Comparison of ENCODE assay signal across 11 mouse cellular contexts in genomic region chr13:51569685-51570068, GRCm38 (mm10). TPM values are rescaled to one million over a fixed set of nuclear protein-coding genes. Genes with fewer than 3 reads are reported as not detected.
DNase-seq lines count a peak whose midpoint lies in the region; ATAC-seq lines count a peak whose summit lies in the region.
"Had no signal": no experiment of that assay in that cellular context is flagged by ENCODE, and none has a peak within 500 bp of the region (broad histone marks: within the 10 kb centered on the region; RNA-seq: fewer than 3 reads in every experiment).

No protein-coding gene starts in this region.

- H3K36me3 ChIP-seq in heart, embryonic 12.5 days, result no peaks in the 10 kb centered on the region
- no peaks in the 10 kb centered on the region for H3K36me3 ChIP-seq in embryonic facial prominence, embryonic 11.5 days (replicated peaks; ENCODE audit: control insufficient read depth, insufficient read depth, low read depth, low read length)
- H3K36me3 ChIP-seq in hindbrain, embryonic 11.5 days (ENCODE audit: control insufficient read depth, insufficient read depth, low read length), result no peaks in the 10 kb centered on the region
- no peaks in the 10 kb centered on the region for H3K36me3 ChIP-seq in midbrain, embryonic 14.5 days (ENCODE audit: control insufficient read depth, insufficient read depth, low read length)

- H3K27me3 ChIP-seq in heart, embryonic 12.5 days (replicated peaks), result peaks cover 46% of the 10 kb centered on the region
- H3K27me3 ChIP-seq in embryonic facial prominence, embryonic 11.5 days (ENCODE audit: control insufficient read depth, insufficient read depth, low read length), result peaks cover 35% of the 10 kb centered on the region
- H3K27me3 ChIP-seq in hindbrain, embryonic 11.5 days (ENCODE audit: control insufficient read depth, insufficient read depth, low read length), result peaks cover 24% of the 10 kb centered on the region
- peaks cover 22% of the 10 kb centered on the region for H3K27me3 ChIP-seq in midbrain, embryonic 14.5 days (ENCODE audit: control insufficient read depth, insufficient read depth, low read length)

- 3% methylated on average over 7 of the region's 7 CpGs for WGBS in heart, embryonic 12.5 days
- 2% methylated on average over 7 of the region's 7 CpGs for WGBS in embryonic facial prominence, embryonic 11.5 days
- WGBS in hindbrain, embryonic 11.5 days, result under 1% methylated on average over 7 of the region's 7 CpGs
- under 1% methylated on average over 7 of the region's 7 CpGs for WGBS in midbrain, embryonic 14.5 days

- H3K27ac ChIP-seq in heart, embryonic 12.5 days (ENCODE audit: poor library complexity, severe bottlenecking), result no peak overlapping the region
- H3K27ac ChIP-seq in embryonic facial prominence, embryonic 11.5 days (replicated peaks; ENCODE audit: low read depth, low read length), result no peak overlapping the region
- peak overlapping the region; percentile 72 for H3K27ac ChIP-seq in hindbrain, embryonic 11.5 days (ENCODE audit: low read depth, low read length)
- peak overlapping the region; percentile 66 for H3K27ac ChIP-seq in midbrain, embryonic 14.5 days (replicated peaks; ENCODE audit: low read depth, low read length)

- no peak overlapping the region for H3K9ac ChIP-seq in heart, embryonic 12.5 days
- H3K9ac ChIP-seq in embryonic facial prominence, embryonic 11.5 days (replicated peaks; ENCODE audit: low read length), result no peak overlapping the region
- H3K9ac ChIP-seq in hindbrain, embryonic 11.5 days (ENCODE audit: low read depth, low read length), result no peak overlapping the region
- H3K9ac ChIP-seq in midbrain, embryonic 14.5 days (replicated peaks; ENCODE audit: low read length), result peak overlapping the region; percentile 23; the same call in 1 of the 2 replicates

- H3K4me1 ChIP-seq in heart, embryonic 12.5 days (replicated peaks), result peaks cover 38% of the 10 kb centered on the region
- H3K4me1 ChIP-seq in embryonic facial prominence, embryonic 11.5 days (ENCODE audit: control insufficient read depth, insufficient read depth, low read length), result peaks cover 6% of the 10 kb centered on the region
- peaks cover 18% of the 10 kb centered on the region for H3K4me1 ChIP-seq in hindbrain, embryonic 11.5 days (replicated peaks; ENCODE audit: control insufficient read depth, insufficient read depth, low read length)
- peaks cover 41% of the 10 kb centered on the region for H3K4me1 ChIP-seq in midbrain, embryonic 14.5 days (ENCODE audit: control insufficient read depth, insufficient read depth, low read length)

- DNase-seq in heart, postnatal 4 days, result no peak
- DNase-seq in embryonic facial prominence, embryonic 11.5 days (ENCODE audit: low spot score), result peak; percentile 33
- no peak for DNase-seq in hindbrain, embryonic 11.5 days (ENCODE audit: low spot score)
- DNase-seq in midbrain, embryonic 14.5 days, result no peak
- DNase-seq in T-cell, adult 2 months (ENCODE audit: low spot score), result no peak
- no peak for DNase-seq in thymus, postnatal 36 days
- DNase-seq: spleen, adult 18-20 months had no signal

- no peak for ATAC-seq in heart, embryonic 12.5 days (ENCODE audit: insufficient number of reproducible peaks, low FRiP score)
- ATAC-seq in embryonic facial prominence, embryonic 11.5 days (replicated peaks; ENCODE audit: insufficient number of reproducible peaks, low FRiP score, low TSS enrichment, low read depth), result 0 out of 2 replicates have a peak, but pooled peaks have one; percentile 14
- peak; percentile 66 for ATAC-seq in hindbrain, embryonic 11.5 days (ENCODE audit: low FRiP score)
- ATAC-seq in midbrain, embryonic 14.5 days (ENCODE audit: low FRiP score, low TSS enrichment), result peak; percentile 51; the same call in 1 of the 2 replicates
- no peak for ATAC-seq in monocyte, adult 5-6 weeks (replicated peaks; ENCODE audit: insufficient number of reproducible peaks, low FRiP score, low TSS enrichment, poor library complexity, severe bottlenecking)

- peak overlapping the region; percentile 51 for H3K4me3 ChIP-seq in heart, embryonic 12.5 days
- H3K4me3 ChIP-seq in embryonic facial prominence, embryonic 11.5 days (ENCODE audit: low read depth, low read length), result no peak overlapping the region; the same call in 1 of the 2 replicates
- peak overlapping the region; percentile 29 for H3K4me3 ChIP-seq in hindbrain, embryonic 11.5 days (ENCODE audit: low read depth, low read length)
- H3K4me3 ChIP-seq in midbrain, embryonic 14.5 days (replicated peaks; ENCODE audit: low read depth, low read length), result peak overlapping the region; percentile 58

- no peaks in the 10 kb centered on the region for H3K9me3 ChIP-seq in heart, embryonic 12.5 days (replicated peaks)
- H3K9me3 ChIP-seq in embryonic facial prominence, embryonic 11.5 days (replicated peaks; ENCODE audit: control insufficient read depth, low read length), result no peaks in the 10 kb centered on the region
- no peaks in the 10 kb centered on the region for H3K9me3 ChIP-seq in hindbrain, embryonic 11.5 days (ENCODE audit: control insufficient read depth, low read length)
- H3K9me3 ChIP-seq in midbrain, embryonic 14.5 days (ENCODE audit: control insufficient read depth, low read length), result no peaks in the 10 kb centered on the region

- peak overlapping the region; percentile 81 for H3K4me2 ChIP-seq in heart, embryonic 12.5 days
- peak overlapping the region; percentile 14; the same call in 1 of the 2 replicates for H3K4me2 ChIP-seq in embryonic facial prominence, embryonic 11.5 days (ENCODE audit: low read depth, low read length)
- peak overlapping the region; percentile 41 for H3K4me2 ChIP-seq in hindbrain, embryonic 11.5 days (replicated peaks; ENCODE audit: low read depth, low read length)
- peak overlapping the region; percentile 99 for H3K4me2 ChIP-seq in midbrain, embryonic 14.5 days (ENCODE audit: low read length)

RNA-seq across cellular contexts. Expression of gene Shc3, which starts 0.5 kb away (rescaled TPM):
- 0.26 and 0.32 TPM in 2 replicates for polyA plus RNA-seq in heart, embryonic 12.5 days (2016; fragmentation: Nextera tagmentation; extraction: Ambion mirVana)
- 1 to 10 TPM; 3.9 to 4.0 TPM for total RNA-seq in heart, postnatal 4 days (2021)
- 1.9 and 2.5 TPM in 2 replicates for polyA plus RNA-seq in embryonic facial prominence, embryonic 11.5 days (2014; fragmentation: Nextera tagmentation; extraction: Ambion mirVana)
- polyA plus RNA-seq in hindbrain, embryonic 11.5 days (2014; fragmentation: Nextera tagmentation; extraction: Ambion mirVana), result 3.4 and 5.6 TPM in 2 replicates
- 5.0 and 8.3 TPM in 2 replicates for polyA plus RNA-seq in midbrain, embryonic 14.5 days (2014; fragmentation: Nextera tagmentation; extraction: Ambion mirVana)
- total RNA-seq in monocyte, adult 5-6 weeks (2017), result not detected in 3 replicates
- total RNA-seq: granulocyte monocyte progenitor cell, adult 5-6 weeks had no signal
- polyA plus RNA-seq: liver, embryonic 16.5 days had no signal

Comparison
In these comparisons a context has a peak if more than half of its experiments do, and no peak if none do; other contexts are left out.
1. ATAC-seq: peak in embryonic facial prominence, embryonic 11.5 days (single experiment), hindbrain, embryonic 11.5 days (single experiment) and midbrain, embryonic 14.5 days (single experiment); none in heart, embryonic 12.5 days (single experiment) and monocyte, adult 5-6 weeks (single experiment).
2. H3K27ac ChIP-seq: peak in hindbrain, embryonic 11.5 days (single experiment) and midbrain, embryonic 14.5 days (single experiment); none in heart, embryonic 12.5 days (single experiment) and embryonic facial prominence, embryonic 11.5 days (single experiment).
3. H3K4me2 ChIP-seq: peak in every context shown above with its lines; median percentile 99 in midbrain, embryonic 14.5 days; 81 in heart, embryonic 12.5 days; 41 in hindbrain, embryonic 11.5 days; 14 in embryonic facial prominence, embryonic 11.5 days.